Mouse (Mus musculus): ENCODE measurements at regions not wholly inside any gene's neighbourhood (a gene's known extent, or its start where the extent isn't known, plus 50 kb on each side); places are given as distances from the start of the nearest gene placed in this dataset.
A peak's percentile ranks its signal among the peaks of the same experiment; 100 is the strongest.
"Not testable (repeated sequence)": the region's sequence is repeated elsewhere in the genome, so short reads cannot be mapped to it uniquely, and the experiment has no call there.

DNA sequence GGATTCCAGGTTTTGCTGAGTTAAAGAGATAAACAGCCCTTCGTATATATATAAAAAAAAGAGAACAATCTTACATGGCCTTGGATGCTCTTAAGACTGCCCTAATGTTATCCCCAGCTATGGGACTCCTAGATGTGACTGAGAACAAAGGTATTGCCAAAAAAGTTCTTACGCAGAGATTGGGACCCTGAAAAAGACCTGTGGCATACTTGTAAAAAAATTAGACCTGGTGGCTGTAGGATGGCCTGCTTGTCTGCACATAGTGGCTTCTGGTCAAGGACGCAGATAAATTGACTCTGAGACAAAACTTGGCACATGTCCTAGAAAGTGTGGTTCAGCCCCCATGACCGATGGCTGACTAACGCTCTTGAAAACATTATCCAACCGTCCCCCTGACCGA, 283.1 kb downstream of the Mtrr start:
- H3K4me2 ChIP-seq (ENCODE audit: low read length); H3K27me3 ChIP-seq (ENCODE audit: insufficient read depth, low read length); H3K9ac ChIP-seq (ENCODE audit: low read depth, low read length); DNase-seq (ENCODE audit: low spot score); H3K4me1 ChIP-seq (replicated peaks; ENCODE audit: insufficient read depth, low read length); H3K9me3 ChIP-seq (replicated peaks; ENCODE audit: low read length); ATAC-seq (replicated peaks; ENCODE audit: low FRiP score, low read depth); H3K36me3 ChIP-seq (ENCODE audit: insufficient read depth, low read length); H3K27ac ChIP-seq; H3K4me3 ChIP-seq (replicated peaks; ENCODE audit: low read depth, low read length): not testable (repeated sequence)
- 83% methylated on average over 3 of the region's 7 CpGs for WGBS

- 81% methylated on average over 7 of the region's 7 CpGs for WGBS
- H3K4me2 ChIP-seq (ENCODE audit: low read length); H3K27ac ChIP-seq; H3K4me3 ChIP-seq (replicated peaks; ENCODE audit: low read depth, low read length); H3K4me1 ChIP-seq (replicated peaks; ENCODE audit: insufficient read depth, low read length); H3K27me3 ChIP-seq (ENCODE audit: insufficient read depth, low read length); H3K9me3 ChIP-seq (replicated peaks; ENCODE audit: low read length); ATAC-seq (replicated peaks; ENCODE audit: low FRiP score, low read depth); H3K36me3 ChIP-seq (ENCODE audit: insufficient read depth, low read length); H3K9ac ChIP-seq (ENCODE audit: low read depth, low read length): not testable (repeated sequence)
- DNase-seq (ENCODE audit: low spot score), result peak; percentile 1
Observed at GRCm38 (mm10) chr13:68258285-68258684, 323.7 kb downstream of the Mtrr start.
